ENCODE assay signal across 18 mouse cellular contexts in genomic region chr8:78513106-78513505, GRCm38 (mm10).
"Had no signal": no experiment of that assay in that cellular context is flagged by ENCODE, and none has a peak within 500 bp of the region (broad histone marks: within the 10 kb centered on the region; RNA-seq: fewer than 3 reads in every experiment).

No protein-coding gene starts in this region.

- H3K4me3 ChIP-seq: limb, embryonic 12.5 days; limb, embryonic 15.5 days; midbrain, embryonic 13.5 days; stomach, embryonic 15.5 days had no signal

- ATAC-seq: liver, postnatal 0 days; lung, postnatal 0 days; midbrain, embryonic 13.5 days had no signal

- H3K27me3 ChIP-seq: limb, embryonic 12.5 days; limb, embryonic 15.5 days; midbrain, embryonic 13.5 days; stomach, embryonic 15.5 days had no signal

- DNase-seq: kidney, adult 2 months; kidney, postnatal 14 days; kidney, postnatal 4 days; left cerebral cortex, postnatal 4 days; liver, postnatal 0 days; lung, embryonic 14.5 days; right cerebral cortex, adult 18-20 months; right cerebral cortex, postnatal 25 days; spleen, adult 18-20 months; thymus, postnatal 25 days had no signal

- H3K27ac ChIP-seq: limb, embryonic 12.5 days; limb, embryonic 15.5 days; liver, embryonic 14.5 days; macrophage; midbrain, embryonic 13.5 days; stomach, embryonic 15.5 days had no signal

- H3K4me2 ChIP-seq: limb, embryonic 12.5 days; limb, embryonic 15.5 days; liver, embryonic 11.5 days; lung, embryonic 14.5 days; midbrain, embryonic 13.5 days; stomach, embryonic 15.5 days had no signal

- H3K9ac ChIP-seq: limb, embryonic 12.5 days; limb, embryonic 15.5 days; liver, embryonic 14.5 days; liver, postnatal 0 days; lung, embryonic 14.5 days; midbrain, embryonic 13.5 days; stomach, embryonic 15.5 days had no signal

- H3K9me3 ChIP-seq: limb, embryonic 12.5 days; limb, embryonic 15.5 days; midbrain, embryonic 13.5 days; stomach, embryonic 15.5 days had no signal
